Mouse (Mus musculus) kidney, adult 2 months (tissue): ENCODE measurements around the gene Skida1.

ENCODE experiments used
- CTCF ChIP-seq: fragments of 200-500 bp; conservative IDR thresholded peaks from 2 replicates; pipeline ENCODE4 v1.5.1; 2011; ENCODE audit warnings: low read depth, mild to moderate bottlenecking, control low read depth, low read length, moderate library complexity, mixed read lengths; ENCODE audit not compliant: insufficient read depth, insufficient read length
- POLR2A ChIP-seq: fragments of 200-500 bp; IDR thresholded peaks from one replicate; pipeline ENCODE4 v1.6.1; 2011; ENCODE audit warnings: low read depth, low read length, control low read depth

DNA sequence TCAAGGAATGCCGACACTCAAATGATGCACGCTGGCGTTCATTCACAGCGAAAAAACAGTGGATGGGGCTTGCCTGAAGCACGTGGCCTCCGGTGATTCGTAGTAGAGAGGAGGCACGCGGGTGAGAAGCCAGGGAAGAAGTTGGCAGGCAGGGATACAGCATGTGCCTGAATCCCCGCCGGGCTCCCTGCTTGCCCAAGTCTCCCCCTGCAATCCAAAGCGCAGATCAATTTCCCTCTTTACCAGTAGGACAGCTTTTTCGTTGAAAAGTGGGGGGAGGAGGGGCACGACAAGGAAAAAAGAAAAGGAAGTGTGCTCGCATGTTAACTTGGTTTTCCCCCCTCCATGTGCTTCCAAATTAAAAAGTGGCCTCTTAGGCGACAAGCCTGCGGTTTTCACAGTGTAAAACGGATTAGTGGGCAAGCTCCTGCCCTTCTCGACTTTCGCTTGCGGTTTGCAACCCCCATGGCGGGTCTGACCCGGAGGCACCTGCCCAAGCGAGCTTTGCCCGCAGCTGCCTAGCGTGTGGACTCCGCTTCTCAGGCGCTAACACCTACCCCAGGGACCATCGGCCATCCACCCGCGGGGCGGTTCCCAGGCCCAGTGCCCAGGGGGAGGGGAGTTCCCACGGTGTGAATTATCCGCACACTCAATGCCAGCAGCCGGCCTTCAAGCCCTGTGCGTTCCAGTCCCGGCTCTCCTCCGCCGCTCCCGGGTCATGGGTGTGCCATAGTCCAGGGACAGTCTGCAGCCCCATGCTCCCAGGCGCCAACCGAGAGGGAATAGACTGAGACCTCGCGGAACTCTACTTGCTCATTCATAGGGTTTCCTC lies 22.5 kb downstream of the Skida1 start:
- TF ChIP-seq POLR2A (no peak), CTCF (no peak)
